Mouse (Mus musculus) midbrain, embryonic 12.5 days (tissue): ENCODE measurements around the gene Gm10142. TPM values are rescaled to one million over a fixed set of nuclear protein-coding genes. Genes with fewer than 3 reads are reported as not detected.
"Not testable (repeated sequence)": the region's sequence is repeated elsewhere in the genome, so short reads cannot be mapped to it uniquely, and the experiment has no call there.

Experiments
- ATAC-seq: fragments of 200-750 bp; cut with Nextera tagmentation; 2 replicates; pipeline ENCODE4 v1.8.0; 2017; ENCODE audit warnings: low read depth, moderate TSS enrichment, moderate library complexity; ENCODE audit not compliant: low FRiP score
- H3K27ac ChIP-seq: fragments of 300-500 bp; sonication (generic); replicated peaks from 2 replicates; pipeline ENCODE4 v1.5.1; 2016; ENCODE audit warnings: mild to moderate bottlenecking
- H3K27me3 ChIP-seq: fragments of 300-500 bp; sonication (generic); 2 replicates; pipeline ENCODE4 v1.6.1; 2016; ENCODE audit warnings: mild to moderate bottlenecking
- H3K36me3 ChIP-seq: fragments of 300-500 bp; sonication (generic); 2 replicates; pipeline ENCODE4 v1.6.1; 2016
- H3K4me1 ChIP-seq: fragments of 300-500 bp; sonication (generic); 2 replicates; pipeline ENCODE4 v1.6.1; 2016
- H3K4me2 ChIP-seq: fragments of 300-500 bp; sonication (generic); replicated peaks from 2 replicates; pipeline ENCODE4 v1.6.1; 2016; ENCODE audit warnings: mild to moderate bottlenecking, moderate library complexity
- H3K4me3 ChIP-seq: fragments of 300-500 bp; sonication (generic); 2 replicates; pipeline ENCODE4 v1.5.1; 2016; ENCODE audit warnings: mild to moderate bottlenecking
- H3K9ac ChIP-seq: fragments of 300-500 bp; sonication (generic); replicated peaks from 2 replicates; pipeline ENCODE4 v1.6.1; 2016; ENCODE audit warnings: mild to moderate bottlenecking, moderate library complexity
- H3K9me3 ChIP-seq: fragments of 300-500 bp; sonication (generic); 2 replicates; pipeline ENCODE4 v1.6.1; 2016; ENCODE audit warnings: mild to moderate bottlenecking
- WGBS: fragments of 180-500 bp; shearing (Covaris S2); methylation state at CpG from one replicate; pipeline ENCODE4 v1.1.7; 2016; 5-methylcytosine and 5-hydroxymethylcytosine counted together
- polyA plus RNA-seq: library from polyadenylated mRNA; unstranded; fragments of >200 nt; fragmentation: Nextera tagmentation; extraction: Ambion mirVana; gene quantifications from 2 replicates; pipeline ENCODE4 v1.2.1, GENCODE M21; 2016

Gene Gm10142
- not detected in 2 replicates for polyA plus RNA-seq

DNA sequence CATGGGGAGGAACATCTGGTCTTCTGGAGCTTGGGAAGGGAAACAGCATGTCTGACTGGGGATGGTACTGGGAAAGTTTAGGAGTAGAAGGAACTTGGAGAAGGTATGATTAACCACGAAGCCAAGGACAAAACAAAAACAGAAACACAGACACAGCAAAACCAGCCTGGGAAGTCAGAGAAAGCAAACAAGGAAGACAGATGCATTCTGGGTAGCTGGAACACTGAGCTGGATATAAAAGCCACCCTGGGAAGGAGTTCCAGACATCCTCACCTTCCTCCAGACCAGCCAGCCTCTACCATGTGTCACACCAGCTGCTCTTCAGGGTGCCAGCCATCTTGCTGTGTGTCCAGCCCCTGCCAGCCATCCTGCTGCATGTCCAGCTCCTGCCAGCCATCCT lies at the start of gene Gm10142:
Gene Gm10142 (plus strand): TSS at position 301 of the 400 bp plus-strand sequence.
- H3K27ac ChIP-seq = no peak within 1 kb of the TSS
- no peaks in the 10 kb centered on the region for H3K4me1 ChIP-seq
- H3K27me3 ChIP-seq = no peaks in the 10 kb centered on the region
- H3K36me3 ChIP-seq = no peaks in the 10 kb centered on the region
- ATAC-seq = no peak
- no peak within 1 kb of the TSS for H3K9ac ChIP-seq
- H3K4me2 ChIP-seq = no peak within 1 kb of the TSS
- 76% methylated on average over 1 of the region's 1 CpGs for WGBS
- H3K9me3 ChIP-seq = 0 out of 2 replicates have a peak, but pooled peaks cover 3% of the 10 kb centered on the region
- H3K4me3 ChIP-seq = no peak within 1 kb of the TSS

- Histone ChIP-seq H3K4me2 (no peak overlapping the region), H3K27ac (no peak overlapping the region), H3K36me3 (no peaks in the 10 kb centered on the region), H3K4me3 (no peak overlapping the region), H3K27me3 (no peaks in the 10 kb centered on the region), H3K9me3 (no peaks in the 10 kb centered on the region), H3K4me1 (no peaks in the 10 kb centered on the region), H3K9ac (no peak overlapping the region)
- no peak for ATAC-seq
- WGBS = 85% methylated on average over 8 of the region's 8 CpGs
Measured at GRCm38 (mm10) chr10:77666342-77666741, 49.3 kb upstream of the Gm10142 start.

DNA sequence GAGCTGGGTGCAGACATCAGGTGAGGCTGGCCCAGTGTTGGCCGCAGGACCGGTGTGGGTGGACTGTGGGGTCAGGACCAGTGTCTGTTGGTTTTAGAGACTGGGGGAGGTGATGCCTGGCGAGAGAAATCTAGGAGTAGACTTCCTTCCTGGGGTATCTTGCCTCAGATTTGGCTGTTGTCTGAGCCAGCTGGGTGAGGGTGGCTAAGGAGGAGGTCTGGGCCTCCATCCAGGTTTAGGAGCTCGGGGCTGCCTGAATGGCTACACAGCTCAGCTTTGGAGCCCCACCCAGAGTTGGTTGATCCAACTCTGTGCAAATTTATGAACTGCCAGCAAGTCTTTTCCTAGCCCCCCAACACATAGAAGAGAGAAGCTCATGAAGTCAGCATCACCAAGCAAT lies 48.2 kb upstream of the Gm10142 start:
- Histone ChIP-seq H3K4me1 (no peaks in the 10 kb centered on the region), H3K4me2 (no peak overlapping the region), H3K27me3 (no peaks in the 10 kb centered on the region), H3K4me3 (no peak overlapping the region), H3K27ac (no peak overlapping the region), H3K9ac (no peak overlapping the region), H3K36me3 (no peaks in the 10 kb centered on the region), H3K9me3 (no peaks in the 10 kb centered on the region)
- ATAC-seq = no peak
- 89% methylated on average over 4 of the region's 4 CpGs for WGBS

GRCm38 (mm10) chr10:77670710-77671109 lies 44.9 kb upstream of the Gm10142 start:
- H3K27me3 ChIP-seq = peaks cover 3% of the 10 kb centered on the region
- ATAC-seq = no peak
- 0 out of 2 replicates have a peak, but pooled peaks cover 6% of the 10 kb centered on the region for H3K4me1 ChIP-seq
- no peak overlapping the region for H3K27ac ChIP-seq
- no peaks in the 10 kb centered on the region for H3K36me3 ChIP-seq
- no peaks in the 10 kb centered on the region for H3K9me3 ChIP-seq
- no peak overlapping the region for H3K9ac ChIP-seq
- no peak overlapping the region for H3K4me2 ChIP-seq
- H3K4me3 ChIP-seq = no peak overlapping the region
- 70% methylated on average over 4 of the region's 4 CpGs for WGBS

- Histone ChIP-seq H3K4me3 (no peak overlapping the region), H3K9me3 (no peaks in the 10 kb centered on the region), H3K4me1 (0 out of 2 replicates have a peak, but pooled peaks cover 6% of the 10 kb centered on the region), H3K4me2 (no peak overlapping the region), H3K27me3 (peaks cover 11% of the 10 kb centered on the region), H3K9ac (no peak overlapping the region), H3K27ac (no peak overlapping the region), H3K36me3 (no peaks in the 10 kb centered on the region)
- ATAC-seq = no peak
- 91% methylated on average over 4 of the region's 4 CpGs for WGBS
Measured at GRCm38 (mm10) chr10:77671519-77671918, 44.1 kb upstream of the Gm10142 start.

- WGBS = 59% methylated on average over 13 of the region's 13 CpGs
- H3K9me3 ChIP-seq = no peaks in the 10 kb centered on the region
- peaks cover 20% of the 10 kb centered on the region for H3K4me1 ChIP-seq
- peaks cover 33% of the 10 kb centered on the region for H3K27me3 ChIP-seq
- no peak overlapping the region for H3K27ac ChIP-seq
- H3K4me2 ChIP-seq = no peak overlapping the region
- ATAC-seq = no peak
- no peak overlapping the region for H3K9ac ChIP-seq
- no peaks in the 10 kb centered on the region for H3K36me3 ChIP-seq
- no peak overlapping the region for H3K4me3 ChIP-seq
Measured at GRCm38 (mm10) chr10:77673765-77674164, 41.8 kb upstream of the Gm10142 start.

- under 1% methylated on average over 35 of the region's 35 CpGs for WGBS
- Histone ChIP-seq H3K36me3 (no peaks in the 10 kb centered on the region), H3K4me3 (peak overlapping the region; percentile 29), H3K27me3 (peaks cover 41% of the 10 kb centered on the region), H3K4me1 (peaks cover 20% of the 10 kb centered on the region), H3K9ac (no peak overlapping the region), H3K9me3 (no peaks in the 10 kb centered on the region), H3K27ac (0 out of 2 replicates have a peak overlapping the region, but pooled peaks have one; percentile 39), H3K4me2 (peak overlapping the region; percentile 60)
- peak; percentile 66 for ATAC-seq
Measured at GRCm38 (mm10) chr10:77677562-77677961, 38.0 kb upstream of the Gm10142 start.

DNA sequence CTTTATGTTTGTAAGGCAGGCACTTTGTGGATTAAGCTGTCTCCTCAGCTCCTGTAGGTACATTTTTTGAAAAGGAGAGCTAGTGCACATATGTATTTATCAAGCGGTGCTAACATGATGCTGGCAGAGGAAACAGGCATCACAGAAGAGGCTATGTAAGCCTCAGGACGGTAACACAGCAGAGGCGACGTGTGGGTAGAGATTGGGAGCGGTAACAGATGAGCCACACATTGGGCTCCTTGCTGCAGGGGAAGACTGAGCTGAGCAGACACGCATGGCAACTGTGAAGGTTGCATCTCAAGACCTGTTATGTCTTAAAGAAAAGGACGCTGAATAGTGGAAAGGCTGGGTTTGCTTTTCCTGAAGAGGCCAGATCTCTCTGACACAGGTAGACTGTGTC lies 32.6 kb upstream of the Gm10142 start:
- peaks cover 51% of the 10 kb centered on the region for H3K27me3 ChIP-seq
- H3K36me3 ChIP-seq = no peaks in the 10 kb centered on the region
- no peak for ATAC-seq
- no peak overlapping the region for H3K9ac ChIP-seq
- H3K4me1 ChIP-seq = peaks cover 15% of the 10 kb centered on the region
- H3K4me2 ChIP-seq = no peak overlapping the region
- no peaks in the 10 kb centered on the region for H3K9me3 ChIP-seq
- WGBS = 81% methylated on average over 7 of the region's 7 CpGs
- H3K27ac ChIP-seq = no peak overlapping the region
- no peak overlapping the region for H3K4me3 ChIP-seq

DNA sequence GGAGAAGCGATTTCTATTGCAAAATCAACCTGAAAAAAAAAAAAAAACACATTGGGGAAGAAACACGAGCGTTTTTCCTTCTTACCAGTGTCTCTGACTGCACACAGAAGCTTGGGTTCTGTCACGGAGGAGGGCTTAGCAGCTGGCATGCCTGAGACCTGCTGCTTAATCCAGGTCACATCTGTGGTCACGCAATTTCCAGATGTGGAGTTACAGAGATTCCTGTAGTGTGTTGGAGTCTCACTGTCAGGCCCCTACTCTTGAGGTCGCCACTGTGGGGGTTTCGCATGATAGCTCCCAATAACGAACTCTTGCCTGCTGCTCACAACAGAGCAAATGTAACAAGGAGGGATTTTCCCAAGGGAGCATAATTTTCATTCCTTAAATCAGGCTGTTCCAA lies 31.4 kb upstream of the Gm10142 start:
- Histone ChIP-seq H3K27ac (no peak overlapping the region), H3K36me3 (no peaks in the 10 kb centered on the region), H3K4me2 (no peak overlapping the region), H3K4me1 (peaks cover 12% of the 10 kb centered on the region; the same call in 1 of the 2 replicates), H3K4me3 (no peak overlapping the region), H3K9ac (no peak overlapping the region), H3K27me3 (peaks cover 51% of the 10 kb centered on the region), H3K9me3 (no peaks in the 10 kb centered on the region)
- WGBS = 37% methylated on average over 8 of the region's 8 CpGs
- ATAC-seq = no peak

DNA sequence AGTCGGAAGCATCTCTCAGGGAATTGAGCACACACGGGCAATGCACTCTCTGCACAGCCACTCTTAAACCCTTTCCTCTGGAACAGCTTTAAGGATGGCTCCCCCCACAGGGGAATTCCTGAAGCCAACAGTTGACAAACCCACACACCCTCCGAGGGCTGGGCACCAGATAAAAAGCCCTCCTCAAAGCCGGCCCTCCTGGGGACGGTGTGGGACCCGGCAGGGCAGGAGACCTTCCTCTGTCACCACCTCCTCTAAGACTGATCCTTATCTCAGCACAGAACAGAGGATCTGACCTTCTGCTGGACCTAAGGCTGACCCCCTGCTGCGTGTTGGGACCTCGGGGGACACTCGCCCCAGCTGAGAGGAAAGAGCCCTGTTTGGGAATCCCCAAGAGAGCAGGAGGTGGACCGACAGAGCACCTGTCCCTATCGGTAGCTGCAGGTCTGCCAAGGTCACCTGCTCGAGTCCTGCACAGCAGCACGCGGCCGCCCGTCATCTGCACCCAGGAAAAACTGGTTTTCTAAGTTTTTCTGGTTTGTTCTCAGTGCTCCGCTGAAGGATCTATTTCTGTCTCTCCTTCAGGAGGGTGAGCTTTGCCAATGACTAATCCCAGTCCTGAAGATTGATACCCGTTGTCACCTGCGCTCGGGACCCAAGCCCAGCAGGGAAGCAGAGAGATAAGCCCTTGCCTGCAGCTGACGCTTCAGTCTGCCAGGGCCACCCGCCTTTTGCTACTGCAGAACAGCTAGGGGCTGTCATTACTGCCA lies 29.5 kb upstream of the Gm10142 start, which contains the start of gene Tspear:
Gene Tspear (plus strand): TSS at position 675 of the 770 bp plus-strand sequence.
- Histone ChIP-seq H3K36me3 (no peaks in the 10 kb centered on the region), H3K4me2 (no peak within 1 kb of the TSS), H3K4me3 (no peak within 1 kb of the TSS), H3K27me3 (peaks cover 46% of the 10 kb centered on the region), H3K9ac (no peak within 1 kb of the TSS), H3K27ac (no peak within 1 kb of the TSS), H3K9me3 (no peaks in the 10 kb centered on the region), H3K4me1 (peaks cover 20% of the 10 kb centered on the region)
- WGBS = 8% methylated on average over 20 of the region's 22 CpGs
- ATAC-seq = no peak

GRCm38 (mm10) chr10:77687021-77687420 lies 28.6 kb upstream of the Gm10142 start:
- Histone ChIP-seq H3K4me3 (no peak overlapping the region), H3K4me2 (no peak overlapping the region), H3K9me3 (no peaks in the 10 kb centered on the region), H3K27me3 (peaks cover 46% of the 10 kb centered on the region), H3K4me1 (peaks cover 20% of the 10 kb centered on the region), H3K36me3 (no peaks in the 10 kb centered on the region), H3K9ac (no peak overlapping the region), H3K27ac (no peak overlapping the region)
- WGBS = 31% methylated on average over 10 of the region's 10 CpGs
- no peak for ATAC-seq

DNA sequence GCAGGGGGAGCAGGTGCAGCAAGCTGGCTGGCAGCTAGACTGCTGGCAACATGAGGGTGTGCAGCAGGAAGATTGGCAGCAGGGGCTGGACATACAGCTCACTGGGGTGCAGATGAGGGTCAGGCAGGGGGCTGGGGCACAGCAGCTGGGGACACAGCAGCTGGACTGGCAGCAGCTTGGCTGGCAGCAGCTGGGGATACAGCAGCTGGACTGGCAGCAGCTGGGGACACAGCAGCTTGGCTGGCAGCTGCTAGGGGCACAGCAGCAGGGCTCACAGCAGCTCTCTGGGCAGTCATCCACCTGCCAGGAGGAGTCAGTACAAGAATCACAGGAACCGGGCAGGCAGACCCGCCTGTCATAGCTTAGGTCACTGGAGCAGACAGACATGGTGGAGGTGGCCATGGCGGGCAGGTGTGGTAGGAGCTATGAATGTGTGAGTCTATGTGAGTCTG lies 25.2 kb upstream of the Gm10142 start, which contains the start of gene Gm19402:
Gene Gm19402 (minus strand): TSS at position 402 of the 452 bp plus-strand sequence.
- 0 out of 2 replicates have a peak within 1 kb of the TSS, but pooled peaks have one; percentile 40 for H3K27ac ChIP-seq

More for the DNA sequence above, 25.2 kb upstream of the Gm10142 start, which contains the start of gene Gm19402:
- H3K4me3 ChIP-seq, H3K9ac ChIP-seq, H3K4me2 ChIP-seq, H3K36me3 ChIP-seq, ATAC-seq, H3K9me3 ChIP-seq: not testable (repeated sequence)
- Histone ChIP-seq H3K4me1 (peaks cover 17% of the 10 kb centered on the region), H3K27me3 (peaks cover 37% of the 10 kb centered on the region)
- 66% methylated on average over 3 of the region's 3 CpGs for WGBS
